Mouse (Mus musculus) megakaryocyte, embryonic 14.5 days (primary cell): Measurements from ENCODE around the gene Tekt1. TPM values are rescaled to one million over a fixed set of nuclear protein-coding genes. Genes with fewer than 3 reads are reported as not detected.
"Not testable (repeated sequence)": the region's sequence is repeated elsewhere in the genome, so short reads cannot be mapped to it uniquely, and the experiment has no call there.

Experiments used
- H3K27me3 ChIP-seq: replicated peaks from 2 replicates; pipeline ENCODE3; 2012; ENCODE audit warnings: inconsistent platforms
- H3K36me3 ChIP-seq: replicated peaks from 2 replicates; pipeline ENCODE3; 2012; ENCODE audit warnings: low read length, inconsistent platforms, mixed read lengths
- H3K4me1 ChIP-seq: 2 replicates; pipeline ENCODE4 v1.6.1; 2012; ENCODE audit warnings: inconsistent platforms
- H3K4me3 ChIP-seq: replicated peaks from 2 replicates; pipeline ENCODE3; 2012; ENCODE audit warnings: moderate library complexity, mild to moderate bottlenecking, inconsistent platforms
- H3K9me3 ChIP-seq: 2 replicates; pipeline ENCODE4 v1.6.1; 2012; ENCODE audit warnings: inconsistent platforms
- FLI1 ChIP-seq: IDR thresholded peaks from 2 replicates; pipeline ENCODE4 v1.6.1; 2012; ENCODE audit warnings: low read length, inconsistent platforms, mixed read lengths
- GATA1 ChIP-seq: IDR thresholded peaks from 3 replicates; pipeline ENCODE4 v1.6.1; 2012; ENCODE audit warnings: mixed read lengths, low read length, inconsistent platforms, borderline replicate concordance
- polyA plus RNA-seq: library from polyadenylated mRNA; stranded (reverse); fragments of >175 nt; gene quantifications from 2 replicates; pipeline ENCODE4 v1.2.3, GENCODE M21; 2012; ENCODE audit warnings: low replicate concordance; ENCODE audit not compliant: insufficient read depth

Tekt1 gene
- polyA plus RNA-seq, 1 experiment = not detected

- peak overlapping the region; percentile 86 for H3K4me3 ChIP-seq
- H3K27me3 ChIP-seq = peaks cover 53% of the 10 kb centered on the region
- no peaks in the 10 kb centered on the region for H3K36me3 ChIP-seq
- no peaks in the 10 kb centered on the region for H3K9me3 ChIP-seq
- H3K4me1 ChIP-seq = peaks cover 9% of the 10 kb centered on the region
- TF ChIP-seq GATA1 = no peak
- no peak for TF ChIP-seq FLI1
Measured at GRCm38 (mm10) chr11:72361385-72362346, 576 bp downstream of the Tekt1 start.

GRCm38 (mm10) chr11:72354971-72355728, 7.1 kb downstream of the Tekt1 start:
- no peak for TF ChIP-seq FLI1
- TF ChIP-seq GATA1 = no peak
- peaks cover 46% of the 10 kb centered on the region for H3K27me3 ChIP-seq
- H3K4me1 ChIP-seq = peaks cover 6% of the 10 kb centered on the region
- no peaks in the 10 kb centered on the region for H3K9me3 ChIP-seq
- H3K36me3 ChIP-seq = no peaks in the 10 kb centered on the region
- H3K4me3 ChIP-seq = peak overlapping the region; percentile 79

DNA sequence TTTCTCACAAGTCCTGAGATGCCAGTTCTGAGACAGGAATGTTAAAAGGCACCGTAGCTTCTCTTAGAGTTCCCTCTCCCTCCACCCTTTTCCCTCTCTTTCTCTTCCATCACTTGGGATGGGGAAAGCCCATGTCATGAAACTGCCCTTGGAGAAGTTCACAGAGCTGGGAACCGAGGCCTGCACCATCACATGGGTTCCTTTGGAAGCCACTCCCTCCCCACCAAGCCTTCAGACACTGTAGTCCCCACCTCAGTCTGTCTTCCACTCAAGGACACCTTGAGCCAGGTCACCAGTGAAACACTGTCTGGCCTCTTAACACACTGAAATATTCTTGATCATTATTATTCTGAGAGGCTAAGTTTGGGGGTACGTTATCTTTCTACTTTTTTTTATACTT, 9.1 kb downstream of the Tekt1 start:
- H3K4me3 ChIP-seq = no peak overlapping the region
- H3K27me3 ChIP-seq = peaks cover 41% of the 10 kb centered on the region
- H3K9me3 ChIP-seq = no peaks in the 10 kb centered on the region
- no peak for TF ChIP-seq FLI1
- no peak for TF ChIP-seq GATA1
- H3K4me1 ChIP-seq = peaks cover 6% of the 10 kb centered on the region
- H3K36me3 ChIP-seq = no peaks in the 10 kb centered on the region

DNA sequence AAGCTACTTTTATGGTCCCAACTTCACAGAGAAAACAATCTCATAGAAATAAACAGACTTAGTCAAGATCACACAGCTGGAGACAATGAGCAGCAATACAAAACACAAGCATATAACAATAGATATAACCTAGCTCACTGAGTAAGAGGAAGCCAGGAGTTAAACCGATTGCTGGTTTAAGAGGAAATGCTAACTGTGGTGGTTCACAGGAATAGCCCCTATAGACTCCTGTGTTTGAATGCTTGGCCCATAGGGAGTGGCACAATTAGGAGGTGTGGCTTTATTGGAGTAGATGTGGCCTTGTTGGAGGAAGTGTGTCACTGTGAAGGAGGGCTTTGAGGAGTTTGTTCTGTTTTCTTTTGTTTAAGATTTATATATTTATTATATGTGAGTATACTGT, 10.0 kb downstream of the Tekt1 start:
- no peak for TF ChIP-seq GATA1
- TF ChIP-seq FLI1 = no peak
- no peaks in the 10 kb centered on the region for H3K36me3 ChIP-seq
- peaks cover 36% of the 10 kb centered on the region for H3K27me3 ChIP-seq
- no peak overlapping the region for H3K4me3 ChIP-seq
- peaks cover 6% of the 10 kb centered on the region for H3K4me1 ChIP-seq
- H3K9me3 ChIP-seq = no peaks in the 10 kb centered on the region

- no peak overlapping the region for H3K4me3 ChIP-seq
- TF ChIP-seq GATA1 (no peak), FLI1 (no peak)
- H3K9me3 ChIP-seq = no peaks in the 10 kb centered on the region
- no peaks in the 10 kb centered on the region for H3K36me3 ChIP-seq
- H3K4me1 ChIP-seq = no peaks in the 10 kb centered on the region
- H3K27me3 ChIP-seq = peaks cover 25% of the 10 kb centered on the region
Measured at GRCm38 (mm10) chr11:72349652-72350051, 12.6 kb downstream of the Tekt1 start.

GRCm38 (mm10) chr11:72349016-72349415, 13.2 kb downstream of the Tekt1 start:
- peaks cover 24% of the 10 kb centered on the region for H3K27me3 ChIP-seq
- no peaks in the 10 kb centered on the region for H3K36me3 ChIP-seq
- TF ChIP-seq GATA1 (no peak), FLI1 (no peak)
- H3K4me1 ChIP-seq = no peaks in the 10 kb centered on the region
- no peaks in the 10 kb centered on the region for H3K9me3 ChIP-seq
- H3K4me3 ChIP-seq = no peak overlapping the region

DNA sequence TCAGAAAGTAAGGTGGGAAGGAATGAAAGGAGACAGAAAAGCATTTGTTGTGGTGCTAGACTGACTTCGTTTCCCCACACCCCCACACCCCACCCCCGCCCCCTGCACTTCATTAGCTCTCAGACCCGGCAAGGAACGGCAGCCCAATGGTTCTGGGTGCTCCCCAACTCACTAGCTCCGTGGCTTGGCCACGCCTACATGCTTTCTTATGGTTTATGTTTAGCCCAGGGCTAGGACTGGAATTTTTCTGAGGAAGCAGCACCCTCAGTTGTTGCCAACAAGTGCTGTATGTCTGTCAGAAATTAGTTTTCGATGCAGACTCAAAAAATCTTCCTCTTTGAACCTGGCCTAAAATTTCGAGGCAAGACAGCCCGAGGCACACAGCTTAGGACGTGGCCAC, 13.7 kb downstream of the Tekt1 start:
- no peak for TF ChIP-seq GATA1
- TF ChIP-seq FLI1 = no peak
- Histone ChIP-seq H3K9me3 (no peaks in the 10 kb centered on the region), H3K4me3 (no peak overlapping the region), H3K27me3 (peaks cover 24% of the 10 kb centered on the region), H3K36me3 (no peaks in the 10 kb centered on the region), H3K4me1 (no peaks in the 10 kb centered on the region)

GRCm38 (mm10) chr11:72344486-72344885, 17.8 kb downstream of the Tekt1 start:
- Histone ChIP-seq H3K27me3 (peaks cover 17% of the 10 kb centered on the region), H3K4me3 (no peak overlapping the region), H3K4me1 (peaks cover 5% of the 10 kb centered on the region), H3K9me3 (no peaks in the 10 kb centered on the region), H3K36me3 (no peaks in the 10 kb centered on the region)
- TF ChIP-seq FLI1 = no peak
- no peak for TF ChIP-seq GATA1

DNA sequence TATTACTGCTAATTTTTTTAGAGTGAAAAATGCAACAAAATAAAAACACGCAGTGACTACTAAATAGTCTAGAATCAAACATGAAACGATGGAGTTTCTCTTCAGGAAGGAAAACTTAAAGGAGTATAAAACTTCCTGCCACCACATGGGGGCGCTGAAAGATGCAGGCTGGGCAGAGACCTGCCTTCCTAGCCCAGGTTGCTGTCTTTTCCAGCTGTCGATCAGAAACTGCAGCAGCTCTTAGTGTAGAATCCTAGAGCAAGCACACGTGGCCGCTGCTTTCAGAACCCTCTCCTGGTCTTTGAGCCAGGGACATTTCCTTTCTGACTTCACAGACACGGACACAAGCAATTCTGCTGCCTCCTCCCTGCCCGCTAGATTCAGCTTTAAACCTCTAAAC, 18.3 kb downstream of the Tekt1 start:
- Histone ChIP-seq H3K36me3 (no peaks in the 10 kb centered on the region), H3K9me3 (no peaks in the 10 kb centered on the region), H3K4me3 (no peak overlapping the region), H3K4me1 (peaks cover 5% of the 10 kb centered on the region), H3K27me3 (peaks cover 20% of the 10 kb centered on the region)
- TF ChIP-seq GATA1 (no peak), FLI1 (no peak)

DNA sequence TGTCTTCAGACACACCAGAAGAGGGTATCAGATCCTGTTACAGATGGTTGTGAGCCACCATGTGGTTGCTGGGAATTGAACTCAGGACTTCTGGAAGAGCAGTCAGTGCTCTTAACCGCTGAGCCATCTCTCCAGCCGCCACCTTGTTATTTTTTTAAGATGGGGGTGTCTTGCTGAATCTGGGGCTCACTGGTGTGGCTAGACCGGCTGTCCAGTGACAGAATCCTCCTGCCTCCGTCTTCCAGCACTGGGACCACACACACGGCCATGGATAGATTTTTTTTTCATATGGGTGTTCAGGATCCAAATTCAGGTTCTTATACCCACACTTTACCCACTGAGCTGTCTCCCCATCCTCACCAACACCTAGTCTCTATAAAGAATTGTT, 19.0 kb downstream of the Tekt1 start:
- H3K9me3 ChIP-seq, H3K4me1 ChIP-seq, H3K36me3 ChIP-seq, H3K4me3 ChIP-seq: not testable (repeated sequence)
- H3K27me3 ChIP-seq = peaks cover 23% of the 10 kb centered on the region
